Mouse (Mus musculus) MEL (cell line): Measurements from ENCODE around the gene Dnm2. TPM values are rescaled to one million over a fixed set of nuclear protein-coding genes. Genes with fewer than 3 reads are reported as not detected.

ENCODE experiments used
- DNase-seq: peaks from one replicate; pipeline ENCODE4 v3.0.0; 2011; ENCODE audit warnings: low read depth, low spot score
- H3K27ac ChIP-seq: 2 replicates; pipeline ENCODE4 v1.5.1; 2012; ENCODE audit warnings: low read depth, mild to moderate bottlenecking, control low read depth, low read length, moderate library complexity; ENCODE audit not compliant: control insufficient read depth
- H3K27me3 ChIP-seq, 2 experiments: fragments of 150-350 bp in 1 of 2; sonication (generic) in 1 of 2; 2 replicates each; pipeline ENCODE4 v1.6.1; 2012; ENCODE audit warnings: low read length in 2 of 2, mild to moderate bottlenecking in 2 of 2, improper control_type of control experiment in 1 of 2, moderate library complexity in 1 of 2; ENCODE audit not compliant: insufficient read depth in 2 of 2, control insufficient read depth in 1 of 2
- H3K36me3 ChIP-seq, 2 experiments: 2 replicates each; pipeline ENCODE4 v1.6.1; 2012 to 2014; ENCODE audit warnings: low read length in 2 of 2, improper control_type of control experiment in 1 of 2, inconsistent platforms in 1 of 2, mild to moderate bottlenecking in 1 of 2; ENCODE audit not compliant: insufficient read depth in 2 of 2, control insufficient read depth in 1 of 2
- H3K4me1 ChIP-seq, 2 experiments: fragments of 150-350 bp in 1 of 2; sonication (generic) in 1 of 2; 2 replicates each; pipeline ENCODE4 v1.6.1; 2012; ENCODE audit warnings: low read length in 2 of 2, improper control_type of control experiment in 1 of 2, mild to moderate bottlenecking in 1 of 2; ENCODE audit not compliant: insufficient read depth in 2 of 2, control insufficient read depth in 1 of 2
- H3K4me3 ChIP-seq, 2 experiments: fragments of 150-350 bp in 1 of 2; sonication (generic) in 1 of 2; 2 replicates each; pipeline ENCODE4 v1.5.1; 2012; ENCODE audit warnings: low read depth in 2 of 2, low read length in 2 of 2, mild to moderate bottlenecking in 2 of 2, moderate library complexity in 2 of 2, control low read depth in 1 of 2, improper control_type of control experiment in 1 of 2; ENCODE audit not compliant: control insufficient read depth in 1 of 2, insufficient read depth in 1 of 2
- H3K79me2 ChIP-seq: 2 replicates; pipeline ENCODE4 v1.6.1; 2012; ENCODE audit warnings: mild to moderate bottlenecking, low read length, moderate library complexity; ENCODE audit not compliant: control insufficient read depth, poor library complexity, insufficient read depth
- H3K9ac ChIP-seq: 2 replicates; pipeline ENCODE4 v1.6.1; 2012; ENCODE audit warnings: low read depth, mild to moderate bottlenecking, control low read depth, low read length, moderate library complexity; ENCODE audit not compliant: control insufficient read depth, poor library complexity, severe bottlenecking
- H3K9me3 ChIP-seq: fragments of 150-350 bp; sonication (generic); replicated peaks from 2 replicates; pipeline ENCODE4 v1.6.1; 2012; ENCODE audit warnings: mild to moderate bottlenecking, low read length, improper control_type of control experiment, moderate library complexity; ENCODE audit not compliant: insufficient read depth
- BHLHE40 ChIP-seq: IDR thresholded peaks from 2 replicates; pipeline ENCODE4 v1.6.1; 2012; ENCODE audit warnings: low read depth, mild to moderate bottlenecking, inconsistent platforms, low read length, improper control_type of control experiment, borderline replicate concordance
- CHD1 ChIP-seq: IDR thresholded peaks from 2 replicates; pipeline ENCODE4 v1.6.1; 2012; ENCODE audit warnings: low read depth, mild to moderate bottlenecking, inconsistent platforms, low read length, improper control_type of control experiment
- CHD2 ChIP-seq: IDR thresholded peaks from 2 replicates; pipeline ENCODE4 v1.6.1; 2011; ENCODE audit warnings: low read length, improper control_type of control experiment
- ELF1 ChIP-seq: IDR thresholded peaks from 2 replicates; pipeline ENCODE4 v1.6.1; 2014; ENCODE audit warnings: low read depth, mild to moderate bottlenecking, inconsistent platforms, low read length, improper control_type of control experiment, moderate library complexity
- EP300 ChIP-seq, 2 experiments: IDR thresholded peaks; 2 replicates each; pipeline ENCODE4 v1.6.1; 2011; ENCODE audit warnings: improper control_type of control experiment in 2 of 2, low read length in 2 of 2, low read depth in 1 of 2, mild to moderate bottlenecking in 1 of 2
- HCFC1 ChIP-seq: IDR thresholded peaks from 2 replicates; pipeline ENCODE4 v1.6.1; 2012; ENCODE audit warnings: low read depth, mild to moderate bottlenecking, inconsistent platforms, low read length, improper control_type of control experiment, moderate library complexity
- KAT2A ChIP-seq: conservative IDR thresholded peaks from 2 replicates; pipeline ENCODE4 v1.6.1; 2012; ENCODE audit warnings: low read depth, low read length, improper control_type of control experiment, inconsistent platforms
- POLR2A ChIP-seq, 2 experiments: IDR thresholded peaks; 2 replicates each; pipeline ENCODE4 v1.6.1; 2011 to 2012; ENCODE audit warnings: low read length in 2 of 2, mild to moderate bottlenecking in 2 of 2, control low read depth in 1 of 2, improper control_type of control experiment in 1 of 2, low read depth in 1 of 2, moderate library complexity in 1 of 2; ENCODE audit not compliant: control insufficient read depth in 1 of 2, insufficient read depth in 1 of 2, poor library complexity in 1 of 2
- POLR2AphosphoS2 ChIP-seq: IDR thresholded peaks from 2 replicates; pipeline ENCODE4 v1.6.1; 2011; ENCODE audit warnings: low read length, improper control_type of control experiment
- POLR2AphosphoS5 ChIP-seq: IDR thresholded peaks from 2 replicates; pipeline ENCODE4 v1.6.1; 2012; ENCODE audit warnings: low read depth, borderline replicate concordance, mild to moderate bottlenecking, inconsistent platforms, low read length, moderate library complexity, mixed read lengths
- RAD21 ChIP-seq: IDR thresholded peaks from 2 replicates; pipeline ENCODE4 v1.6.1; 2011; ENCODE audit warnings: mild to moderate bottlenecking, low read depth, low read length, improper control_type of control experiment
- SMC3 ChIP-seq: IDR thresholded peaks from 2 replicates; pipeline ENCODE4 v1.6.1; 2011; ENCODE audit warnings: low read depth, low read length, improper control_type of control experiment
- TBP ChIP-seq: IDR thresholded peaks from 2 replicates; pipeline ENCODE4 v1.8.0; 2011; ENCODE audit warnings: low read depth, low read length, improper control_type of control experiment
- USF1 ChIP-seq: IDR thresholded peaks from 2 replicates; pipeline ENCODE4 v1.6.1; 2014; ENCODE audit warnings: low read depth, mild to moderate bottlenecking, inconsistent platforms, low read length, improper control_type of control experiment, moderate library complexity
- ZMIZ1 ChIP-seq: IDR thresholded peaks from 2 replicates; pipeline ENCODE4 v1.6.1; 2012; ENCODE audit warnings: low read depth, mild to moderate bottlenecking, inconsistent platforms, low read length, improper control_type of control experiment, moderate library complexity
- polyA plus RNA-seq, 2 experiments: library from polyadenylated mRNA; stranded (reverse) in 1 of 2; unstranded in 1 of 2; fragments of >175 nt in 1 of 2; fragments of >200 nt in 1 of 2; gene quantifications; 2 replicates each; pipeline versions ENCODE4 v1.2.1 to v1.2.4; 2012; ENCODE audit warnings: low replicate concordance in 2 of 2, low read depth in 1 of 2; ENCODE audit not compliant: insufficient read length in 2 of 2, insufficient read depth in 1 of 2, missing spikeins in 1 of 2
- total RNA-seq: library from RNA; depleted of rRNA; stranded (reverse); fragments of 300-350 nt; gene quantifications from 2 replicates; pipeline ENCODE4 v1.2.3, GENCODE M21; 2012

Dnm2 gene
- total and polyA plus RNA-seq, 3 experiments, result 117 to 832 (median 237) TPM

DNA sequence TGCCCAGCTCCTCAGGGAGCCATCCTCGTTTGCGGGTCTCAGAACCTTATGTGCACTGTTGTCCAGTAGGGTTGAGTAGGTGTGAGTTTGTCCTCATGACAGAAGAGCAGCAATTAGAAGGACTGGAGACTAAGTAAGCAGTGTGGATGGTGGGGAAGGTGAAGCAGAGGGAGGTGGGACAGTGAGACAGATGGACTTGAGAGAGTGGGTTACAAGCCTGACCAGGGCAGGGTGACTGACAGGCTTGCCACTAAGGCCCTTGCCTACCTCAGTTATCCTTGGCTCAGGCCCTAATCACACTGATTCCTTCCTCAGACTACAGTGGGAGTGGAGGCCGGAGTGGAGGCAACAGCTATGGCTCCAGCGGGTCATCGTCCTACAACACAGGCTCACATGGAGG is 21.0 kb upstream of the Dnm2 start:
- Histone ChIP-seq H3K4me3 (no peak overlapping the region), H3K27ac (no peak overlapping the region), H3K9me3 (no peaks in the 10 kb centered on the region), H3K27me3 (no peaks in the 10 kb centered on the region), H3K79me2 (no peaks in the 10 kb centered on the region), H3K9ac (no peak overlapping the region), H3K4me1 (no peaks in the 10 kb centered on the region), H3K36me3 (peaks cover 0 to 48% of the 10 kb centered on the region in 2 experiments; a peak in 2 of 4 replicates)
- DNase-seq, result no peak
- 0 out of 4 replicates have a peak, but pooled peaks of 1 of the 2 experiments have one; percentile 3 for TF ChIP-seq POLR2A (IDR thresholded peaks at IDR 0.05; ENCODE audit: control insufficient read depth in 1 of 2, insufficient read depth in 1 of 2, low read depth in 1 of 2, low read length in 2 of 2, poor library complexity in 1 of 2)
- TF ChIP-seq POLR2AphosphoS2, result no peak; the same call in 1 of the 2 replicates
- TF ChIP-seq BHLHE40, result no peak
- TF ChIP-seq KAT2A, result no peak
- TF ChIP-seq ZMIZ1, result no peak
- no peak for TF ChIP-seq CHD1
- TF ChIP-seq HCFC1, result no peak
- no peak for TF ChIP-seq RAD21
- TF ChIP-seq CHD2, result no peak
- no peak for TF ChIP-seq EP300 (IDR thresholded peaks at IDR 0.05; ENCODE audit: low read depth in 1 of 2, low read length in 2 of 2)
- TF ChIP-seq TBP, result no peak
- no peak for TF ChIP-seq SMC3
- peak; percentile 92 for TF ChIP-seq POLR2AphosphoS5

GRCm38 (mm10) chr9:21405525-21405924 is 19.2 kb upstream of the Dnm2 start:
- no peaks in the 10 kb centered on the region for H3K4me1 ChIP-seq
- peaks cover 3 to 34% of the 10 kb centered on the region in 2 experiments for H3K36me3 ChIP-seq
- no peaks in the 10 kb centered on the region for H3K27me3 ChIP-seq
- no peaks in the 10 kb centered on the region for H3K79me2 ChIP-seq
- no peaks in the 10 kb centered on the region for H3K9me3 ChIP-seq
- no peak for DNase-seq
- H3K27ac ChIP-seq, result no peak overlapping the region
- H3K9ac ChIP-seq, result no peak overlapping the region
- no peak for TF ChIP-seq USF1
- TF ChIP-seq POLR2A (IDR thresholded peaks at IDR 0.05; ENCODE audit: control insufficient read depth in 1 of 2, insufficient read depth in 1 of 2, low read depth in 1 of 2, low read length in 2 of 2, poor library complexity in 1 of 2), result 0 out of 4 replicates have a peak, but pooled peaks of 1 of the 2 experiments have one; percentile 12
- peak; percentile 93 for TF ChIP-seq POLR2AphosphoS5
- no peak overlapping the region for H3K4me3 ChIP-seq

DNA sequence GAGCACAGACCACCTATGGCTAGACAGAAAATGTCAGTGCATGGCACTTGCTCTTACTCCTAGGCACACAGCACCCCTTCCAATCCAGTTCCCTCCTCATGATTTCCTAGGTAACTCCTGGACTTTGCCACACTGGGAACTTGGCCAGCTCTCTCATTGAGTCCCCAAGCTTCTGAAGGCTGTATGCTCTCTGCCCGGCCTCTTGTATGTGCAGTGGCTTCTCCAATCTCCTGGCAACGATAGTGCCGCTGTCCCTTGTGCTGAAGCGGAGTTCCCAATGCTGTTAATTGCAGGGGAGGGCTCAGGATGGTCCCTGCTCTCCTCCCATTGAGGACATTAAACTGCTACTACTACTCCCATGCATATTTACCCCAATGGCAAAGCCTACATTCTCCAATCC is 16.8 kb upstream of the Dnm2 start:
- Histone ChIP-seq H3K9ac (no peak overlapping the region), H3K36me3 (peaks cover 12 to 19% of the 10 kb centered on the region in 2 experiments), H3K9me3 (no peaks in the 10 kb centered on the region), H3K27ac (no peak overlapping the region), H3K4me3 (no peak overlapping the region), H3K27me3 (no peaks in the 10 kb centered on the region), H3K4me1 (peaks cover 0 to 10% of the 10 kb centered on the region in 2 experiments; a peak in 2 of 4 replicates), H3K79me2 (peaks cover 12% of the 10 kb centered on the region)
- peak; percentile 86 for DNase-seq
- TF ChIP-seq CHD2 (no peak), SMC3 (no peak), ELF1 (no peak), CHD1 (no peak), POLR2A (IDR thresholded peaks at IDR 0.05; ENCODE audit: control insufficient read depth in 1 of 2, insufficient read depth in 1 of 2, low read depth in 1 of 2, low read length in 2 of 2, poor library complexity in 1 of 2) (peak in 1 of 2 experiments; percentile 34; a peak in 1 of 4 replicates)
